Mouse (Mus musculus): ENCODE results near the gene Gm42906. TPM values are rescaled to one million over a fixed set of nuclear protein-coding genes. Genes with fewer than 3 reads are reported as not detected.

Gene Gm42906
- polyA plus RNA-seq, 1 experiment from 2014 or later = not detected

GRCm38 (mm10) chr5:151275986-151276385 lies 152.0 kb downstream of the Gm42906 start:
- WGBS = 95% methylated on average over 2 of the region's 2 CpGs
- no peaks in the 10 kb centered on the region for H3K27me3 ChIP-seq (ENCODE audit: control insufficient read depth, insufficient read depth, low read length)

GRCm38 (mm10) chr5:151274265-151274664 lies 153.7 kb downstream of the Gm42906 start:
- no peaks in the 10 kb centered on the region for H3K27me3 ChIP-seq (ENCODE audit: control insufficient read depth, insufficient read depth, low read length)

More at GRCm38 (mm10) chr5:151275986-151276385, 152.0 kb downstream of the Gm42906 start:
- Histone ChIP-seq H3K4me1 (ENCODE audit: control insufficient read depth, insufficient read depth, low read length) (no peaks in the 10 kb centered on the region), H3K36me3 (ENCODE audit: control insufficient read depth, insufficient read depth, low read length) (no peaks in the 10 kb centered on the region), H3K4me3 (ENCODE audit: low read depth, low read length) (no peak overlapping the region), H3K9ac (ENCODE audit: low read length) (no peak overlapping the region), H3K4me2 (ENCODE audit: low read depth, severe bottlenecking) (no peak overlapping the region), H3K9me3 (ENCODE audit: control insufficient read depth, low read length) (no peaks in the 10 kb centered on the region), H3K27ac (replicated peaks; ENCODE audit: low read depth, low read length) (no peak overlapping the region)
- ATAC-seq (ENCODE audit: insufficient number of reproducible peaks, low FRiP score, low TSS enrichment, low read depth) (no peak), DNase-seq (ENCODE audit: low spot score) (no peak)

GRCm38 (mm10) chr5:151270815-151271214 lies 157.1 kb downstream of the Gm42906 start:
- 92% methylated on average over 5 of the region's 5 CpGs for WGBS
- Histone ChIP-seq H3K9me3 (ENCODE audit: control insufficient read depth, low read length) (no peaks in the 10 kb centered on the region), H3K9ac (ENCODE audit: low read length) (no peak overlapping the region), H3K27me3 (ENCODE audit: control insufficient read depth, insufficient read depth, low read length) (no peaks in the 10 kb centered on the region), H3K4me2 (ENCODE audit: low read depth, severe bottlenecking) (no peak overlapping the region), H3K4me1 (ENCODE audit: control insufficient read depth, insufficient read depth, low read length) (no peaks in the 10 kb centered on the region), H3K4me3 (ENCODE audit: low read depth, low read length) (no peak overlapping the region), H3K36me3 (ENCODE audit: control insufficient read depth, insufficient read depth, low read length) (no peaks in the 10 kb centered on the region), H3K27ac (replicated peaks; ENCODE audit: low read depth, low read length) (no peak overlapping the region)
- ATAC-seq (ENCODE audit: insufficient number of reproducible peaks, low FRiP score, low TSS enrichment, low read depth) (no peak), DNase-seq (ENCODE audit: low spot score) (no peak)

More at GRCm38 (mm10) chr5:151274265-151274664, 153.7 kb downstream of the Gm42906 start:
- Histone ChIP-seq H3K36me3 (ENCODE audit: control insufficient read depth, insufficient read depth, low read length) (no peaks in the 10 kb centered on the region), H3K4me1 (ENCODE audit: control insufficient read depth, insufficient read depth, low read length) (no peaks in the 10 kb centered on the region), H3K4me2 (ENCODE audit: low read depth, severe bottlenecking) (no peak overlapping the region), H3K9ac (ENCODE audit: low read length) (no peak overlapping the region), H3K27ac (replicated peaks; ENCODE audit: low read depth, low read length) (no peak overlapping the region), H3K9me3 (ENCODE audit: control insufficient read depth, low read length) (no peaks in the 10 kb centered on the region), H3K4me3 (ENCODE audit: low read depth, low read length) (no peak overlapping the region)
- 82% methylated on average over 6 of the region's 6 CpGs for WGBS
- ATAC-seq (ENCODE audit: insufficient number of reproducible peaks, low FRiP score, low TSS enrichment, low read depth) (no peak), DNase-seq (ENCODE audit: low spot score) (no peak)

- Histone ChIP-seq H3K9ac (ENCODE audit: low read length) (no peak overlapping the region), H3K4me3 (ENCODE audit: low read depth, low read length) (no peak overlapping the region), H3K27ac (replicated peaks; ENCODE audit: low read depth, low read length) (no peak overlapping the region), H3K4me2 (ENCODE audit: low read depth, severe bottlenecking) (no peak overlapping the region), H3K27me3 (ENCODE audit: control insufficient read depth, insufficient read depth, low read length) (no peaks in the 10 kb centered on the region), H3K4me1 (ENCODE audit: control insufficient read depth, insufficient read depth, low read length) (no peaks in the 10 kb centered on the region), H3K9me3 (ENCODE audit: control insufficient read depth, low read length) (no peaks in the 10 kb centered on the region), H3K36me3 (ENCODE audit: control insufficient read depth, insufficient read depth, low read length) (no peaks in the 10 kb centered on the region)
- ATAC-seq (ENCODE audit: insufficient number of reproducible peaks, low FRiP score, low TSS enrichment, low read depth) (no peak), DNase-seq (ENCODE audit: low spot score) (no peak)
- WGBS = 87% methylated on average over 14 of the region's 14 CpGs
Observed at GRCm38 (mm10) chr5:151266896-151267634, 160.9 kb downstream of the Gm42906 start.

GRCm38 (mm10) chr5:151261558-151261957 lies 166.4 kb downstream of the Gm42906 start:
- H3K9me3 ChIP-seq (ENCODE audit: control insufficient read depth, low read length) = no peaks in the 10 kb centered on the region
- H3K27me3 ChIP-seq (ENCODE audit: control insufficient read depth, insufficient read depth, low read length) = no peaks in the 10 kb centered on the region
- no peak overlapping the region for H3K27ac ChIP-seq (replicated peaks; ENCODE audit: low read depth, low read length)
- no peak overlapping the region for H3K4me2 ChIP-seq (ENCODE audit: low read depth, severe bottlenecking)
- no peak overlapping the region for H3K4me3 ChIP-seq (ENCODE audit: low read depth, low read length)
- no peak overlapping the region for H3K9ac ChIP-seq (ENCODE audit: low read length)
- ATAC-seq (ENCODE audit: insufficient number of reproducible peaks, low FRiP score, low TSS enrichment, low read depth) = no peak
- no peak for DNase-seq (ENCODE audit: low spot score)
- no peaks in the 10 kb centered on the region for H3K4me1 ChIP-seq (ENCODE audit: control insufficient read depth, insufficient read depth, low read length)
- WGBS = 79% methylated on average over 2 of the region's 2 CpGs
- H3K36me3 ChIP-seq (ENCODE audit: control insufficient read depth, insufficient read depth, low read length) = no peaks in the 10 kb centered on the region

- H3K4me1 ChIP-seq (ENCODE audit: control insufficient read depth, insufficient read depth, low read length) = no peaks in the 10 kb centered on the region
- no peak overlapping the region for H3K9ac ChIP-seq (ENCODE audit: low read length)
- H3K27me3 ChIP-seq (ENCODE audit: control insufficient read depth, insufficient read depth, low read length) = no peaks in the 10 kb centered on the region
- WGBS = 68% methylated on average over 8 of the region's 8 CpGs
- no peak for DNase-seq (ENCODE audit: low spot score)
- no peaks in the 10 kb centered on the region for H3K36me3 ChIP-seq (ENCODE audit: control insufficient read depth, insufficient read depth, low read length)
- H3K4me2 ChIP-seq (ENCODE audit: low read depth, severe bottlenecking) = no peak overlapping the region
- H3K4me3 ChIP-seq (ENCODE audit: low read depth, low read length) = no peak overlapping the region
- no peak for ATAC-seq (ENCODE audit: insufficient number of reproducible peaks, low FRiP score, low TSS enrichment, low read depth)
- no peak overlapping the region for H3K27ac ChIP-seq (replicated peaks; ENCODE audit: low read depth, low read length)
- no peaks in the 10 kb centered on the region for H3K9me3 ChIP-seq (ENCODE audit: control insufficient read depth, low read length)
Observed at GRCm38 (mm10) chr5:151252213-151252612, 175.8 kb downstream of the Gm42906 start.

GRCm38 (mm10) chr5:151251656-151252055 lies 176.3 kb downstream of the Gm42906 start:
- no peak overlapping the region for H3K4me2 ChIP-seq (ENCODE audit: low read depth, severe bottlenecking)
- 93% methylated on average over 8 of the region's 8 CpGs for WGBS
- H3K36me3 ChIP-seq (ENCODE audit: control insufficient read depth, insufficient read depth, low read length) = no peaks in the 10 kb centered on the region
- no peak overlapping the region for H3K4me3 ChIP-seq (ENCODE audit: low read depth, low read length)
- DNase-seq (ENCODE audit: low spot score) (no peak), ATAC-seq (ENCODE audit: insufficient number of reproducible peaks, low FRiP score, low TSS enrichment, low read depth) (no peak)
- H3K9me3 ChIP-seq (ENCODE audit: control insufficient read depth, low read length) = no peaks in the 10 kb centered on the region
- H3K9ac ChIP-seq (ENCODE audit: low read length) = no peak overlapping the region
- H3K27ac ChIP-seq (replicated peaks; ENCODE audit: low read depth, low read length) = no peak overlapping the region
- no peaks in the 10 kb centered on the region for H3K27me3 ChIP-seq (ENCODE audit: control insufficient read depth, insufficient read depth, low read length)
- 0 out of 2 replicates have a peak, but pooled peaks cover 2% of the 10 kb centered on the region for H3K4me1 ChIP-seq (ENCODE audit: control insufficient read depth, insufficient read depth, low read length)

- Histone ChIP-seq H3K36me3 (ENCODE audit: control insufficient read depth, insufficient read depth, low read length) (no peaks in the 10 kb centered on the region), H3K4me1 (ENCODE audit: control insufficient read depth, insufficient read depth, low read length) (0 out of 2 replicates have a peak, but pooled peaks cover 3% of the 10 kb centered on the region), H3K9ac (ENCODE audit: low read length) (no peak overlapping the region), H3K4me3 (ENCODE audit: low read depth, low read length) (no peak overlapping the region), H3K27me3 (ENCODE audit: control insufficient read depth, insufficient read depth, low read length) (no peaks in the 10 kb centered on the region), H3K4me2 (ENCODE audit: low read depth, severe bottlenecking) (no peak overlapping the region), H3K27ac (replicated peaks; ENCODE audit: low read depth, low read length) (no peak overlapping the region), H3K9me3 (ENCODE audit: control insufficient read depth, low read length) (no peaks in the 10 kb centered on the region)
- ATAC-seq (ENCODE audit: insufficient number of reproducible peaks, low FRiP score, low TSS enrichment, low read depth) (no peak), DNase-seq (ENCODE audit: low spot score) (no peak)
- 69% methylated on average over 10 of the region's 10 CpGs for WGBS
Observed at GRCm38 (mm10) chr5:151248671-151249620, 179.0 kb downstream of the Gm42906 start.
